Mouse (Mus musculus) layer of hippocampus, postnatal 25 days (tissue): ENCODE measurements around the gene Zfyve28. TPM values are rescaled to one million over a fixed set of nuclear protein-coding genes. Genes with fewer than 3 reads are reported as not detected.

ENCODE experiments used
- total RNA-seq, 2 experiments: library from RNA; stranded (reverse); gene quantifications; 2 replicates each; pipeline ENCODE4 v1.2.3; 2021

Gene Zfyve28
- total RNA-seq, 2 experiments from 2014 or later: 25.6 to 32.4 TPM

Other genes starting within 250 kb of the Zfyve28 start
- 1 to 10 TPM in 1 of 2 experiments, under 1 TPM in 1; 0.63 to 1.0 TPM for gene Poln, start 119.0 kb downstream of the Zfyve28 start, total RNA-seq
- gene Haus3, start 118.9 kb downstream of the Zfyve28 start, total RNA-seq: 1 to 10 TPM; 5.6 to 5.7 TPM
- gene Mxd4, start 100.7 kb downstream of the Zfyve28 start, total RNA-seq: 10 to 100 TPM; 84.6 to 93.3 TPM
- under 1 TPM; 0.20 to 0.66 TPM for gene Cfap99, start 151 bp upstream of the Zfyve28 start, total RNA-seq
- 10 to 100 TPM; 74.7 to 80.3 TPM for gene Rnf4, start 47.8 kb upstream of the Zfyve28 start, total RNA-seq
- gene Fam193a, start 81.5 kb upstream of the Zfyve28 start, total RNA-seq: 10 to 100 TPM; 37.0 to 42.2 TPM
- 10 to 100 TPM; 19.2 to 30.8 TPM for gene Tnip2, start 225.5 kb upstream of the Zfyve28 start, total RNA-seq
- gene Sh3bp2, start 237.4 kb upstream of the Zfyve28 start, total RNA-seq: 1 to 10 TPM; 3.7 to 7.5 TPM